Mouse (Mus musculus): ENCODE data around the gene Chd9.

The Chd9 gene

GRCm38 (mm10) chr8:90976960-90977371 lies 148.8 kb downstream of the Chd9 start:
- DNase-seq (ENCODE audit: low read depth): peak; percentile 60

- DNase-seq (ENCODE audit: low read depth): no peak
These were observed 150.6 kb downstream of the Chd9 start for GRCm38 (mm10) chr8:90978720-90979119.

GRCm38 (mm10) chr8:90979295-90979694 lies 151.1 kb downstream of the Chd9 start:
- DNase-seq (ENCODE audit: low read depth): no peak

- no peak for DNase-seq (ENCODE audit: low read depth)
These were observed 153.9 kb downstream of the Chd9 start for GRCm38 (mm10) chr8:90982087-90982486.

- DNase-seq (ENCODE audit: low read depth): peak; percentile 78
These were observed 191.6 kb downstream of the Chd9 start for GRCm38 (mm10) chr8:91019726-91020125.

GRCm38 (mm10) chr8:91034417-91034816 lies 206.3 kb downstream of the Chd9 start:
- DNase-seq (ENCODE audit: low read depth): peak; percentile 33

GRCm38 (mm10) chr8:91036905-91037304 lies 208.8 kb downstream of the Chd9 start:
- no peak for DNase-seq (ENCODE audit: low read depth)

GRCm38 (mm10) chr8:91038637-91039036 lies 210.5 kb downstream of the Chd9 start:
- DNase-seq (ENCODE audit: low read depth): no peak

GRCm38 (mm10) chr8:91046370-91046769 lies 218.2 kb downstream of the Chd9 start:
- no peak for DNase-seq (ENCODE audit: low read depth)

- peak; percentile 87 for DNase-seq (ENCODE audit: low read depth)
These were observed 222.9 kb downstream of the Chd9 start for GRCm38 (mm10) chr8:91051037-91051436.

GRCm38 (mm10) chr8:91054418-91054817 lies 226.3 kb downstream of the Chd9 start:
- DNase-seq (ENCODE audit: low read depth): no peak

GRCm38 (mm10) chr8:91056848-91057247 lies 228.7 kb downstream of the Chd9 start:
- no peak for DNase-seq (ENCODE audit: low read depth)

GRCm38 (mm10) chr8:91059086-91059578 lies 231.0 kb downstream of the Chd9 start:
- peak; percentile 17 for DNase-seq (ENCODE audit: low read depth)

- DNase-seq (ENCODE audit: low read depth): no peak
These were observed 231.8 kb downstream of the Chd9 start for GRCm38 (mm10) chr8:91059884-91060510.

- no peak for DNase-seq (ENCODE audit: low read depth)
These were observed 232.7 kb downstream of the Chd9 start for GRCm38 (mm10) chr8:91060555-91061471.

- peak; percentile 84 for DNase-seq (ENCODE audit: low read depth)
These were observed 237.0 kb downstream of the Chd9 start for GRCm38 (mm10) chr8:91065179-91065578.

GRCm38 (mm10) chr8:91069407-91069806 lies 241.3 kb downstream of the Chd9 start:
- no peak for DNase-seq (ENCODE audit: low read depth)

GRCm38 (mm10) chr8:91069834-91070233 lies 241.7 kb downstream of the Chd9 start, which contains the start of gene Rbl2:
Gene Rbl2, plus strand, starts transcription at chr8:91070057.
- peak; percentile 94 for DNase-seq (ENCODE audit: low read depth)

- peak; percentile 94 for DNase-seq (ENCODE audit: low read depth)
These were observed 242.2 kb downstream of the Chd9 start for GRCm38 (mm10) chr8:91070275-91070859.

- DNase-seq (ENCODE audit: low read depth): peak; percentile 93
These were observed 249.1 kb downstream of the Chd9 start for GRCm38 (mm10) chr8:91077077-91077867.

- DNase-seq (ENCODE audit: low read depth): peak; percentile 41
These were observed 251.5 kb downstream of the Chd9 start for GRCm38 (mm10) chr8:91079678-91080077.

- DNase-seq (ENCODE audit: low read depth): peak; percentile 93
These were observed 253.8 kb downstream of the Chd9 start for GRCm38 (mm10) chr8:91081911-91082310.

Data from 416B (cell line).